Mouse (Mus musculus) hindbrain, embryonic 12.5 days (tissue): Measurements from ENCODE around the gene Rrnad1. TPM values are rescaled to one million over a fixed set of nuclear protein-coding genes. Genes with fewer than 3 reads are reported as not detected.

Source experiments
- ATAC-seq: fragments of 200-750 bp; cut with Nextera tagmentation; 2 replicates; pipeline ENCODE4 v1.8.0; 2017; ENCODE audit warnings: moderate TSS enrichment; ENCODE audit not compliant: low FRiP score
- H3K27ac ChIP-seq: fragments of 300-500 bp; sonication (generic); 2 replicates; pipeline ENCODE4 v1.5.1; 2016; ENCODE audit warnings: mild to moderate bottlenecking
- H3K27me3 ChIP-seq: fragments of 300-500 bp; sonication (generic); 2 replicates; pipeline ENCODE4 v1.6.1; 2016; ENCODE audit warnings: mild to moderate bottlenecking
- H3K36me3 ChIP-seq: fragments of 300-500 bp; sonication (generic); 2 replicates; pipeline ENCODE4 v1.6.1; 2016; ENCODE audit warnings: mild to moderate bottlenecking
- H3K4me1 ChIP-seq: fragments of 300-500 bp; sonication (generic); 2 replicates; pipeline ENCODE4 v1.6.1; 2016
- H3K4me2 ChIP-seq: fragments of 300-500 bp; sonication (generic); replicated peaks from 2 replicates; pipeline ENCODE4 v1.6.1; 2016; ENCODE audit warnings: mild to moderate bottlenecking
- H3K4me3 ChIP-seq: fragments of 300-500 bp; sonication (generic); 2 replicates; pipeline ENCODE4 v1.5.1; 2016; ENCODE audit warnings: mild to moderate bottlenecking
- H3K9ac ChIP-seq: fragments of 300-500 bp; sonication (generic); 2 replicates; pipeline ENCODE4 v1.6.1; 2016; ENCODE audit warnings: mild to moderate bottlenecking, moderate library complexity
- H3K9me3 ChIP-seq: fragments of 300-500 bp; sonication (generic); replicated peaks from 2 replicates; pipeline ENCODE4 v1.6.1; 2016; ENCODE audit warnings: mild to moderate bottlenecking
- WGBS: fragments of 180-500 bp; shearing (Covaris S2); methylation state at CpG from one replicate; pipeline ENCODE4 v1.1.7; 2016; 5-methylcytosine and 5-hydroxymethylcytosine counted together
- polyA plus RNA-seq: library from polyadenylated mRNA; unstranded; fragments of >200 nt; fragmentation: Nextera tagmentation; extraction: Ambion mirVana; gene quantifications from 2 replicates; pipeline ENCODE4 v1.2.1, GENCODE M21; 2016

The Rrnad1 gene
- polyA plus RNA-seq, 1 experiment from 2014 or later, result 22.5 TPM

DNA sequence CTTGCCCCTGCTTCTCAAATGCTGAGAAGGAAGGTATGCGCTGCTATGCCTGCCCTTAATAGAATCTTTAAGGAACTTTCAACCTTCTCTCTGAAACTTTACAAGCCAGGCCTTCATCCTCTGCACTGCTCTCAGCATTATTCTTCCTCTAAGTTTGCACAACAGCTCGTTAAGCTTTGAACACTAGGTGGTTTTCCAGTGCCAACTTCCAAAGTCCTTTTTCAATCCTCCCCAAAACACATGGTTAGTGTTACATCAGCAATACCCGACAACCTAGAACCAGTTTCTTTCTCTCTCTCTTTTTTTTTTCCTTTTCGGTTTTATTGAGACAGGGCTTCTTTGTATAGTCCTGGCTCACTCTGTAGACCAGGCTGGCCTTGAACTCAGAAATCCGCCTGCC lies 3.5 kb upstream of the Rrnad1 start:
- Histone ChIP-seq H3K4me1 (peaks cover 38% of the 10 kb centered on the region), H3K4me2 (no peak overlapping the region), H3K9ac (no peak overlapping the region), H3K36me3 (peaks cover 49% of the 10 kb centered on the region), H3K27me3 (no peaks in the 10 kb centered on the region), H3K9me3 (no peaks in the 10 kb centered on the region), H3K27ac (no peak overlapping the region), H3K4me3 (no peak overlapping the region)
- ATAC-seq, result no peak
- WGBS, result 91% methylated on average over 5 of the region's 5 CpGs

GRCm38 (mm10) chr3:87929341-87930077 lies 1.0 kb downstream of the Rrnad1 start:
- peak; percentile 59 for ATAC-seq
- WGBS, result 10% methylated on average over 25 of the region's 26 CpGs
- H3K36me3 ChIP-seq, result peaks cover 60% of the 10 kb centered on the region

DNA sequence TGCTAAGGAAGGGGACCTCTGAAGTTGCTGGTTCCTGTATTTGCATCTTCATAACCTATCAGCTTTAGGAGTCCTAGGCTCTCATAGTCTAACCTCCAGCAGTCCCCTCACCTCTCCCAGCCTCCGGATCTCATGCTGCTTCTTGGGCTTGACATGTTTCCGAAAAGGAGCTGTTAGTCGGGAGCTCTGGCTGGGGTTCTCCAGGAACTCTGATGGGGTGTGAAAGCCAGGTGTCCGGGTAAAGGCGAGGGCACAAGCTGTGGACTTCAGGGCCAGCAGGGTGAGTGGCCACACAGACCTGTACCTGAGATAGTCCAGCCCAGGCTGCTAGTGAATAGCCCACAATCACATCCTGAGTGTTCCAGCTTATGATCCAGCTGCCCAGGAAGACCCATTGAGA lies 3.1 kb downstream of the Rrnad1 start:
- Histone ChIP-seq H3K9ac (no peak overlapping the region), H3K4me3 (no peak overlapping the region), H3K4me1 (peaks cover 25% of the 10 kb centered on the region), H3K27ac (no peak overlapping the region), H3K27me3 (no peaks in the 10 kb centered on the region), H3K4me2 (no peak overlapping the region), H3K9me3 (no peaks in the 10 kb centered on the region), H3K36me3 (peaks cover 62% of the 10 kb centered on the region)
- 95% methylated on average over 5 of the region's 5 CpGs for WGBS
- ATAC-seq, result no peak

More at GRCm38 (mm10) chr3:87929341-87930077, 1.0 kb downstream of the Rrnad1 start:
- Histone ChIP-seq H3K27ac (peak overlapping the region; percentile 90), H3K9me3 (no peaks in the 10 kb centered on the region), H3K4me3 (peak overlapping the region; percentile 99), H3K4me1 (peaks cover 32% of the 10 kb centered on the region), H3K9ac (peak overlapping the region; percentile 84), H3K4me2 (peak overlapping the region; percentile 80), H3K27me3 (no peaks in the 10 kb centered on the region)

DNA sequence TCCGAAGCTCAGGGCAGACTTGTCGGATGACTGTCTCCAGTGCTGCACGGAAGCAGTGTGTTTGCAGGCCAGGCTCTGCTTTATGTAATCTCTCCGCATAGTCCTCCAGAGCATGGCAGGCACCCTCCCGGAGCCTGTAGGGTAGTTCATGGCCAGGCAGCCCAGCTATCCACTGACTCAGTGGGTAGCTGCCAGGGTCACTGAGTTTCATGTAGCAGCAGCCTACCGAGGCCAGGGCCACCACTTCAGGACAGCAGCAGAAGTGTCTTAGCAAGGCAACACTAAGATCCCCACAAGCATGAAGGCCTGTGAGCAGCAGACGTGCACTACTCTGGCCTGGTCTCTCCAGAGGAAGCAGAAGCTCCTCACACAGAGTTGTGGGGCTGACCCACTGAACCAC lies 5.5 kb downstream of the Rrnad1 start:
- 91% methylated on average over 7 of the region's 7 CpGs for WGBS
- Histone ChIP-seq H3K4me1 (peaks cover 15% of the 10 kb centered on the region), H3K36me3 (peaks cover 61% of the 10 kb centered on the region)

DNA sequence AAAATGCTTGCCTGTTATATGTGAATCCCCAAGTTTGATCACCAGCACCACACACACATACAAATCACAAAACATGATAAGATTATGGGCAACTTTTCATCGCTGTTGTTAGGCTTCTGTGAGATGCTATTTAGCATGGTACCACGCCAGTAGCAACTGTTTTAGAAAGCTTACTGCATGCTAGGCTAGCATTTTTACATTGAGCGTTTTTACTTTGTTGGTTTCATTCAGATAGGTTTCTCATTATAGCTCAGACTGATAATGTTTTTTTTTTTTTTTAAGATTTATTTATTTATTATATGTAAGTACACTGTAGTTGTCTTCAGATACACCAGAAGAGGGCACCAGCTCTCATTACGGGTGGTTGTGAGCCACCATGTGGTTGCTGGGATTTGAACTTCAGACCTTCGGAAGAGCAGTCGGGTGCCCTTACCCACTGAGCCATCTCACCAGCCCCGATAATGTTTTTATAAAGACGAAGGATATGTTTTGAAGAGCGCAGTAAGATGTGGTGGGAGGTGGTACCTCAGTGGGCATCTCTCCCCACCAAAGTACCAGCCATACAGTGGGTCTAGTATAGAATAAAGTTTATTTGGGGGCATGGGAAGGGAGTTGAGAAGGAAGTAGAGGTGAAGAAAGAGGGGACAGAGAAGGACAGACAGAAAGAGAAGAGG lies 10.1 kb downstream of the Rrnad1 start:
- no peak for ATAC-seq
- Histone ChIP-seq H3K4me2 (peak overlapping the region; percentile 88), H3K9ac (peak overlapping the region; percentile 71; the same call in 1 of the 2 replicates), H3K36me3 (peaks cover 56% of the 10 kb centered on the region), H3K27me3 (no peaks in the 10 kb centered on the region), H3K4me3 (peak overlapping the region; percentile 73), H3K4me1 (peaks cover 12% of the 10 kb centered on the region), H3K27ac (no peak overlapping the region), H3K9me3 (no peaks in the 10 kb centered on the region)
- WGBS, result 70% methylated on average over 9 of the region's 9 CpGs

More for the DNA sequence above, 5.5 kb downstream of the Rrnad1 start:
- no peak for ATAC-seq
- Histone ChIP-seq H3K27me3 (no peaks in the 10 kb centered on the region), H3K4me2 (no peak overlapping the region), H3K9me3 (no peaks in the 10 kb centered on the region), H3K4me3 (no peak overlapping the region), H3K9ac (no peak overlapping the region), H3K27ac (no peak overlapping the region)

- H3K4me3 ChIP-seq, result peak within 1 kb of the TSS; percentile 73
- H3K27me3 ChIP-seq, result no peaks in the 10 kb centered on the region
- no peaks in the 10 kb centered on the region for H3K9me3 ChIP-seq
- H3K4me1 ChIP-seq, result peaks cover 12% of the 10 kb centered on the region
- H3K4me2 ChIP-seq, result peak within 1 kb of the TSS; percentile 88
- H3K36me3 ChIP-seq, result peaks cover 56% of the 10 kb centered on the region
- H3K27ac ChIP-seq, result peak within 1 kb of the TSS; percentile 87
- ATAC-seq, result peak; percentile 82
- peak within 1 kb of the TSS; percentile 71 for H3K9ac ChIP-seq
- WGBS, result under 1% methylated on average over 30 of the region's 30 CpGs
Measured at GRCm38 (mm10) chr3:87919336-87920108, 11.0 kb downstream of the Rrnad1 start, which contains the start of gene Mrpl24. Gene Mrpl24 (plus strand): TSS chr3:87919506.

- Histone ChIP-seq H3K36me3 (peaks cover 56% of the 10 kb centered on the region), H3K27ac (peak overlapping the region; percentile 30; the same call in 1 of the 2 replicates), H3K4me2 (peak overlapping the region; percentile 88; the same call in 1 of the 2 replicates), H3K9me3 (no peaks in the 10 kb centered on the region), H3K4me1 (peaks cover 12% of the 10 kb centered on the region), H3K9ac (no peak overlapping the region), H3K27me3 (no peaks in the 10 kb centered on the region), H3K4me3 (no peak overlapping the region)
- 94% methylated on average over 1 of the region's 1 CpGs for WGBS
- ATAC-seq, result no peak
Measured at GRCm38 (mm10) chr3:87918551-87918950, 12.0 kb downstream of the Rrnad1 start.

DNA sequence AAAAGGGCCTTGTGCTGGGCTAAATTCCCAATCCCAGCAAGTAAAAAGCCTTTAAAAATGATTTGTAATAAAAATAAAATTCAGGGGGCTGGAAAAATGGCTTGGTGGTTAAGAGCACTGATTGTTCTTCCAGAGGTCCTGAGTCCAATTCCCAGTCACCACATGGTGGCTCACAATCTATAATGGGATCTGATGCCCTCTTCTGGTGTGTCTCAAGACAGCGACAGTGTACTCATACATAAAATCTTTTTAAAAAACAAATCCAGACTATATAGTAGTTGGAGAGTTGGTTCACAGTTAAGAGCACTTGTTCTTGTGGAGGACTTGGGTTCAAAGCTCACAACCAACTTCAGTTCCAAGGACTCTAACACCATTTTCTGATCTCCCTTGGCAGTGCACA lies 13.5 kb downstream of the Rrnad1 start:
- no peak overlapping the region for H3K4me3 ChIP-seq
- no peak overlapping the region for H3K27ac ChIP-seq
- peaks cover 48% of the 10 kb centered on the region for H3K36me3 ChIP-seq
- no peak overlapping the region for H3K9ac ChIP-seq
- no peak overlapping the region for H3K4me2 ChIP-seq
- H3K4me1 ChIP-seq, result peaks cover 14% of the 10 kb centered on the region
- no peaks in the 10 kb centered on the region for H3K27me3 ChIP-seq
- no peaks in the 10 kb centered on the region for H3K9me3 ChIP-seq
- WGBS, result 82% methylated on average over 1 of the region's 1 CpGs
- ATAC-seq, result no peak

DNA sequence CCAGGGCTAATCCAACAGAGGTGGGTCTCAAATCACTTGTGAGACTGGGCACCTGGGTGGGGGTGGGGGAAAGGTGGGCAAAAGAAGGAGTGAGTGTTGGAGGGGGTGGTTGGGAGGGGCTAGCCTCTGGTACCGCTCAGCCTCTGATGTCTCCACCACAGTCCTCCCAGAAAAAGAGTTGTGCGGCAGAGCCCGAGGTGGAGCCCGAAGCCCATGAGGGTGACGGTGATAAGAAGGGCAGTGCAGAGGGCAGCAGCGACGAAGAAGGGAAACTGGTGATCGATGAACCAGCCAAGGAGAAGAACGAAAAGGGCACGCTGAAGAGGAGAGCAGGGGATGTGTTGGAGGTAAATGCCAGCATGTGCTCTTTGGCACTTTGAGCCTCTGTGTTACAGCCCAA lies 16.6 kb downstream of the Rrnad1 start:
- WGBS, result 97% methylated on average over 10 of the region's 10 CpGs
- Histone ChIP-seq H3K9me3 (no peaks in the 10 kb centered on the region), H3K36me3 (peaks cover 45% of the 10 kb centered on the region), H3K9ac (no peak overlapping the region), H3K27ac (no peak overlapping the region), H3K4me1 (peaks cover 32% of the 10 kb centered on the region), H3K27me3 (no peaks in the 10 kb centered on the region), H3K4me3 (no peak overlapping the region), H3K4me2 (no peak overlapping the region)
- no peak for ATAC-seq

DNA sequence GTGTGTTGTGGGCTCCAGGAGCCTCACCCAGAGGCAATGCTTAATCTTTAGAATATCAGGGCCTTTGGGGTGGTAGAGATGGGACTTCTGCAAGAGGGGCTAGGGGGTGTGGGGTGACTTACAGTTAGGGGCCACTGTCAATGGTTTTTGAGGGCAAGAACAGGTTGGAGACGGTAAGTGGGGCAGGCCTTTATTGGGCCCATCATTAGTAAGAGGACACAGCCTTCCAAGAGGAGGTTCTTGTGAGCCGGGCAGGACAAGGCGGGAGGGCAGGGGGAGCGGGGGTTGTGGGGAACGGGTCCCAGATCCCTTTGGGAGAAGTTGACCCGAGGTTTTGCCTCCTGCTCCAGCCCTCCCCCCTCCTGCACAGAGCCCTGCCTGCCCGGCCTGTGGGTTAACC lies 17.0 kb downstream of the Rrnad1 start:
- ATAC-seq, result no peak
- no peak overlapping the region for H3K4me3 ChIP-seq
- no peak overlapping the region for H3K4me2 ChIP-seq
- no peak overlapping the region for H3K9ac ChIP-seq
- no peaks in the 10 kb centered on the region for H3K27me3 ChIP-seq
- H3K27ac ChIP-seq, result no peak overlapping the region
- no peaks in the 10 kb centered on the region for H3K9me3 ChIP-seq
- peaks cover 45% of the 10 kb centered on the region for H3K36me3 ChIP-seq
- 86% methylated on average over 7 of the region's 7 CpGs for WGBS
- H3K4me1 ChIP-seq, result peaks cover 33% of the 10 kb centered on the region

DNA sequence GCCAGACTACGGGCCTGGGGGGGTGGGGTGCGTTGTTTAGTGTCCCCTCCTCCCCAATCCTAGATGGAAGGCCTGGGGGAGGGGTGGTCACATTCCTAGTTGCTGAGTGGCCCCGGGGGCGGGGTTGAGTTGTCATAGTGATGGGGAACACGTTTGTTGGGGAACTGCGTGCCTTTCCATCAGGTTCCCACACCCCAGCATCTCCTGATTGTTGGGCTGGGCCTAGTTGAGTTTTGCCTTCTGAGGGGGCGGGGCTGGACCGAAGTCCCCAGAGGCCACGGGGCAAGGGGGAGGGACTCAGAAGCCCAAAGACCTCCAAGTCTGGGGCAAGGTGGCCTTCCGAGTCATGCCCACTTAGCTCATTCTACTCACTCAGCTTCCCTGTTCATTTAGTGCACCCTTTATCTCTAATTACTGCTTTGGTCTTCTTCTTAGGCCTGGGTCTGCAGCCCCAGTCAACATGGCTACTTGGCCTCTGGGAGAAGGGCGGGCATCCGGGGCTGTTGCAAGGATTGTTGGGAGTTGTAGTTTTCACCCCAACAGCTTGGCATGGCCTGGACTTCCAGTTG lies 19.9 kb downstream of the Rrnad1 start:
- Histone ChIP-seq H3K9me3 (no peaks in the 10 kb centered on the region), H3K27me3 (no peaks in the 10 kb centered on the region), H3K27ac (peak overlapping the region; percentile 85), H3K4me1 (peaks cover 47% of the 10 kb centered on the region), H3K9ac (peak overlapping the region; percentile 69), H3K36me3 (peaks cover 27% of the 10 kb centered on the region), H3K4me3 (peak overlapping the region; percentile 37), H3K4me2 (peak overlapping the region; percentile 65)
- ATAC-seq, result peak; percentile 38
- 4% methylated on average over 12 of the region's 12 CpGs for WGBS

DNA sequence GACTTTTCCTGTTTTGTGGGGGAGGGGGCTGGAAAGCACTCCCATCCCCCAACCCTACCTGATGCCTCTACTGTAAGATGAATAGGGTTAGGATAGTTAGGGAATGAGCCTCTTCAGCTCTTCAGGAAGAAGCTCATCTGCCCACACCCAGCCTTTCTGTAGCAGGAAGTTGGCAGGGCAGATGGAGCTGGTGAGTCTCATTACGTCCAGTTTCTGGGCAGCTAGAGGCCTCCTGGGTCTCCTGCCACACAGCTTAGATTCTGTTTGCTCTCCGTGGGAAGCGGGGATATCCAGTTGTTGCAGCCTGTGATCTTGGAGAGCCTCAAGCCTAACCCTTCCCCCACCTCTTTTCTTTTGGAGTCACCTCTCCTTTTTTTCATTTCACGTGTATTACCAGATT lies 20.6 kb downstream of the Rrnad1 start:
- Histone ChIP-seq H3K4me2 (peak overlapping the region; percentile 65), H3K9me3 (no peaks in the 10 kb centered on the region), H3K27ac (peak overlapping the region; percentile 85), H3K4me3 (peak overlapping the region; percentile 37), H3K36me3 (peaks cover 20% of the 10 kb centered on the region), H3K9ac (no peak overlapping the region), H3K27me3 (no peaks in the 10 kb centered on the region), H3K4me1 (peaks cover 47% of the 10 kb centered on the region)
- no peak for ATAC-seq
- 3% methylated on average over 4 of the region's 4 CpGs for WGBS
